ENCODE assay signal across 7 mouse cellular contexts in the genomic region with DNA sequence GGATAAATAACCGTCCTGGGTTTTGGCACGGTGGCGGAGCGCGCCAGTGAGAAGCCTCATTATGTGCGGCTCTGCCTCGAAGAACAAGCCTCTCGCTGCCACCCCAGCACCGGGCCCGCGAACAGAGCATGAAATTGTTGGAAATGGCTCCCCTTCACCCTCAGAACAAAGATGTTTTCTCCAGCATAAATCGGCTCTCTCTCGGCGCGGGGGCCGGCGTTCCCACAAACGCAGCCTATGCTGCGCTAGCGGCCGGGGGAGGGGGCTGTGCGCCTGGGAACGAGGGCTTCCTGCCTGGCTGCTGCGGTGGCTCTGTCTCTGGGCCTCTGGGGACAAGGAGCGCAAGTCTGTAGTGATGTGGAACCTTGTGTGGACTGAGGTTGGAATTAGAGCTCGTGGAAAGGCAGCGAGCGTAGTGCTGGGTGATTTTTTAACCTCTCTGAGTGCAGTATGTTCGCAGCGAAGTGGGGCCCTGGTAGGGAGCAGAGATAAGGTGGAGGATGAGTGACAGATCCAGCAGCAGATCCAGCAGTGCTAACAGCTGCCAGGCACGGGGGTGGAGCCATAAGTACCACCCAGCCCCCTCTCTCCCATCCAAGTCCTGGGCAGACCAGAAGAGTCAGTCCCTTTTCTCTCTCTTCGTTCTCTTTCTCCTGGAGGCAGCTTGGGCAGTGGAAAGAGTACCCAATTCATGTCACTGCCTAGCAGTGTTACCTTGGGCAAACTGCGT.
DNase-seq lines count a peak whose midpoint lies in the region; ATAC-seq lines count a peak whose summit lies in the region.

No protein-coding gene starts in this region.

- H3K36me3 ChIP-seq in hindbrain, embryonic 11.5 days (ENCODE audit: control insufficient read depth, insufficient read depth, low read length): no peaks in the 10 kb centered on the region
- no peaks in the 10 kb centered on the region for H3K36me3 ChIP-seq in limb, embryonic 10.5 days

- H3K4me3 ChIP-seq in hindbrain, embryonic 11.5 days (ENCODE audit: low read depth, low read length): peak overlapping the region; percentile 29
- peak overlapping the region; percentile 49 for H3K4me3 ChIP-seq in limb, embryonic 10.5 days

- peak overlapping the region; percentile 47; the same call in 1 of the 2 replicates for H3K27ac ChIP-seq in hindbrain, embryonic 11.5 days (ENCODE audit: low read depth, low read length)
- no peak overlapping the region for H3K27ac ChIP-seq in limb, embryonic 10.5 days

- H3K4me2 ChIP-seq in hindbrain, embryonic 11.5 days (replicated peaks; ENCODE audit: low read depth, low read length): peak overlapping the region; percentile 55

- DNase-seq in R1 (ENCODE audit: low read depth, low spot score): peak; percentile 43
- peak; percentile 55 for DNase-seq in embryo, embryonic 10 days (ENCODE audit: low spot score)
- DNase-seq in hindbrain, embryonic 11.5 days (ENCODE audit: low spot score): peak; percentile 78
- peak; percentile 65 for DNase-seq in limb, embryonic 10.5 days (ENCODE audit: low spot score)
- DNase-seq in retina, postnatal 1 day: peak; percentile 61
- DNase-seq in spleen, postnatal 36 days (ENCODE audit: low spot score in 2 of 2): no peak
- DNase-seq in ovary, postnatal 10 days (ENCODE audit: low spot score): no peak

- H3K4me1 ChIP-seq in hindbrain, embryonic 11.5 days (replicated peaks; ENCODE audit: control insufficient read depth, insufficient read depth, low read length): peaks cover 4% of the 10 kb centered on the region; the same call in 1 of the 2 replicates
- H3K4me1 ChIP-seq in limb, embryonic 10.5 days: peaks cover 10% of the 10 kb centered on the region

- WGBS in hindbrain, embryonic 11.5 days: 4% methylated on average over 33 of the region's 33 CpGs
- WGBS in limb, embryonic 10.5 days: 7% methylated on average over 33 of the region's 33 CpGs

- no peaks in the 10 kb centered on the region for H3K27me3 ChIP-seq in hindbrain, embryonic 11.5 days (ENCODE audit: control insufficient read depth, insufficient read depth, low read length)
- H3K27me3 ChIP-seq in limb, embryonic 10.5 days (ENCODE audit: low read depth, poor library complexity, severe bottlenecking): peaks cover 33% of the 10 kb centered on the region

- H3K9ac ChIP-seq in hindbrain, embryonic 11.5 days (ENCODE audit: low read depth, low read length): peak overlapping the region; percentile 66

- ATAC-seq in hindbrain, embryonic 11.5 days (ENCODE audit: low FRiP score): peak; percentile 79

- H3K9me3 ChIP-seq in hindbrain, embryonic 11.5 days (ENCODE audit: control insufficient read depth, low read length): no peaks in the 10 kb centered on the region
- no peaks in the 10 kb centered on the region for H3K9me3 ChIP-seq in limb, embryonic 10.5 days (replicated peaks)

Comparison
In these comparisons a context has a peak if more than half of its experiments do, and no peak if none do; other contexts are left out.
1. DNase-seq: peak in R1 (single experiment), embryo, embryonic 10 days (single experiment), hindbrain, embryonic 11.5 days (single experiment), limb, embryonic 10.5 days (single experiment) and retina, postnatal 1 day (single experiment); none in spleen, postnatal 36 days (0 of 2) and ovary, postnatal 10 days (single experiment).